Mouse (Mus musculus): ENCODE results near the gene Gm43552. TPM values are rescaled to one million over a fixed set of nuclear protein-coding genes. Genes with fewer than 3 reads are reported as not detected.

Gene Gm43552
- polyA plus RNA-seq, 1 experiment from 2014 or later: not detected

- no peaks in the 10 kb centered on the region for H3K9me3 ChIP-seq (ENCODE audit: control insufficient read depth, low read length)
- no peaks in the 10 kb centered on the region for H3K27me3 ChIP-seq (ENCODE audit: control insufficient read depth, insufficient read depth, low read length)
- no peaks in the 10 kb centered on the region for H3K36me3 ChIP-seq (ENCODE audit: control insufficient read depth, insufficient read depth, low read length)
- peak overlapping the region; percentile 91; the same call in 1 of the 2 replicates for H3K27ac ChIP-seq (ENCODE audit: low read depth, low read length)
- WGBS: 2% methylated on average over 45 of the region's 47 CpGs
- H3K4me2 ChIP-seq (replicated peaks; ENCODE audit: low read depth, low read length): peak overlapping the region; percentile 75
- H3K4me1 ChIP-seq (ENCODE audit: control insufficient read depth, insufficient read depth, low read length): peaks cover 8% of the 10 kb centered on the region; the same call in 1 of the 2 replicates
- H3K4me3 ChIP-seq (ENCODE audit: low read length): peak overlapping the region; percentile 77
- H3K9ac ChIP-seq (ENCODE audit: low read depth, low read length): peak overlapping the region; percentile 70
- no peak for ATAC-seq (ENCODE audit: low FRiP score, low TSS enrichment)
Observed at GRCm38 (mm10) chr5:65435363-65435805, 57.2 kb downstream of the Gm43552 start.

- ATAC-seq (ENCODE audit: low FRiP score, low TSS enrichment): no peak
- WGBS: 4% methylated on average over 15 of the region's 15 CpGs
- Histone ChIP-seq H3K36me3 (ENCODE audit: control insufficient read depth, insufficient read depth, low read length) (no peaks in the 10 kb centered on the region), H3K9ac (ENCODE audit: low read depth, low read length) (peak overlapping the region; percentile 70), H3K4me1 (ENCODE audit: control insufficient read depth, insufficient read depth, low read length) (peaks cover 8% of the 10 kb centered on the region; the same call in 1 of the 2 replicates), H3K9me3 (ENCODE audit: control insufficient read depth, low read length) (no peaks in the 10 kb centered on the region), H3K4me3 (ENCODE audit: low read length) (peak overlapping the region; percentile 77), H3K27me3 (ENCODE audit: control insufficient read depth, insufficient read depth, low read length) (no peaks in the 10 kb centered on the region), H3K27ac (ENCODE audit: low read depth, low read length) (peak overlapping the region; percentile 91; the same call in 1 of the 2 replicates), H3K4me2 (replicated peaks; ENCODE audit: low read depth, low read length) (peak overlapping the region; percentile 75)
Observed at GRCm38 (mm10) chr5:65434471-65435362, 57.9 kb downstream of the Gm43552 start.

GRCm38 (mm10) chr5:65429441-65429840 lies 63.2 kb downstream of the Gm43552 start:
- 95% methylated on average over 5 of the region's 5 CpGs for WGBS

GRCm38 (mm10) chr5:65428321-65428720 lies 64.3 kb downstream of the Gm43552 start:
- no peak overlapping the region for H3K4me3 ChIP-seq (ENCODE audit: low read length)
- H3K27me3 ChIP-seq (ENCODE audit: control insufficient read depth, insufficient read depth, low read length): no peaks in the 10 kb centered on the region
- 0 out of 2 replicates have a peak, but pooled peaks cover 2% of the 10 kb centered on the region for H3K4me1 ChIP-seq (ENCODE audit: control insufficient read depth, insufficient read depth, low read length)
- ATAC-seq (ENCODE audit: low FRiP score, low TSS enrichment): no peak
- no peaks in the 10 kb centered on the region for H3K9me3 ChIP-seq (ENCODE audit: control insufficient read depth, low read length)
- peaks cover 11% of the 10 kb centered on the region; the same call in 1 of the 2 replicates for H3K36me3 ChIP-seq (ENCODE audit: control insufficient read depth, insufficient read depth, low read length)
- no peak overlapping the region for H3K9ac ChIP-seq (ENCODE audit: low read depth, low read length)
- no peak overlapping the region for H3K27ac ChIP-seq (ENCODE audit: low read depth, low read length)
- WGBS: 52% methylated on average over 4 of the region's 4 CpGs
- H3K4me2 ChIP-seq (replicated peaks; ENCODE audit: low read depth, low read length): no peak overlapping the region

More at GRCm38 (mm10) chr5:65429441-65429840, 63.2 kb downstream of the Gm43552 start:
- H3K4me2 ChIP-seq (replicated peaks; ENCODE audit: low read depth, low read length): no peak overlapping the region
- H3K4me3 ChIP-seq (ENCODE audit: low read length): no peak overlapping the region
- no peaks in the 10 kb centered on the region for H3K27me3 ChIP-seq (ENCODE audit: control insufficient read depth, insufficient read depth, low read length)
- H3K9me3 ChIP-seq (ENCODE audit: control insufficient read depth, low read length): no peaks in the 10 kb centered on the region
- no peak for ATAC-seq (ENCODE audit: low FRiP score, low TSS enrichment)
- H3K4me1 ChIP-seq (ENCODE audit: control insufficient read depth, insufficient read depth, low read length): 0 out of 2 replicates have a peak, but pooled peaks cover 2% of the 10 kb centered on the region
- H3K27ac ChIP-seq (ENCODE audit: low read depth, low read length): no peak overlapping the region
- peaks cover 8% of the 10 kb centered on the region; the same call in 1 of the 2 replicates for H3K36me3 ChIP-seq (ENCODE audit: control insufficient read depth, insufficient read depth, low read length)
- no peak overlapping the region for H3K9ac ChIP-seq (ENCODE audit: low read depth, low read length)

GRCm38 (mm10) chr5:65425251-65425650 lies 67.4 kb downstream of the Gm43552 start:
- 0 out of 2 replicates have a peak, but pooled peaks cover 2% of the 10 kb centered on the region for H3K4me1 ChIP-seq (ENCODE audit: control insufficient read depth, insufficient read depth, low read length)
- no peaks in the 10 kb centered on the region for H3K9me3 ChIP-seq (ENCODE audit: control insufficient read depth, low read length)
- H3K27ac ChIP-seq (ENCODE audit: low read depth, low read length): no peak overlapping the region
- H3K4me3 ChIP-seq (ENCODE audit: low read length): no peak overlapping the region
- H3K36me3 ChIP-seq (ENCODE audit: control insufficient read depth, insufficient read depth, low read length): peaks cover 28% of the 10 kb centered on the region; the same call in 1 of the 2 replicates
- ATAC-seq (ENCODE audit: low FRiP score, low TSS enrichment): no peak
- no peak overlapping the region for H3K9ac ChIP-seq (ENCODE audit: low read depth, low read length)
- WGBS: 91% methylated on average over 5 of the region's 5 CpGs
- H3K4me2 ChIP-seq (replicated peaks; ENCODE audit: low read depth, low read length): no peak overlapping the region
- H3K27me3 ChIP-seq (ENCODE audit: control insufficient read depth, insufficient read depth, low read length): no peaks in the 10 kb centered on the region

- H3K9ac ChIP-seq (ENCODE audit: low read depth, low read length): no peak overlapping the region
- 83% methylated on average over 6 of the region's 6 CpGs for WGBS
- peaks cover 28% of the 10 kb centered on the region; the same call in 1 of the 2 replicates for H3K36me3 ChIP-seq (ENCODE audit: control insufficient read depth, insufficient read depth, low read length)
- no peaks in the 10 kb centered on the region for H3K27me3 ChIP-seq (ENCODE audit: control insufficient read depth, insufficient read depth, low read length)
- no peaks in the 10 kb centered on the region for H3K9me3 ChIP-seq (ENCODE audit: control insufficient read depth, low read length)
- no peak overlapping the region for H3K4me2 ChIP-seq (replicated peaks; ENCODE audit: low read depth, low read length)
- ATAC-seq (ENCODE audit: low FRiP score, low TSS enrichment): no peak
- H3K27ac ChIP-seq (ENCODE audit: low read depth, low read length): no peak overlapping the region
- H3K4me1 ChIP-seq (ENCODE audit: control insufficient read depth, insufficient read depth, low read length): 0 out of 2 replicates have a peak, but pooled peaks cover 2% of the 10 kb centered on the region
- no peak overlapping the region for H3K4me3 ChIP-seq (ENCODE audit: low read length)
Observed at GRCm38 (mm10) chr5:65424215-65424614, 68.4 kb downstream of the Gm43552 start.

GRCm38 (mm10) chr5:65422803-65423202 lies 69.8 kb downstream of the Gm43552 start:
- Histone ChIP-seq H3K36me3 (ENCODE audit: control insufficient read depth, insufficient read depth, low read length) (peaks cover 31% of the 10 kb centered on the region; the same call in 1 of the 2 replicates), H3K27ac (ENCODE audit: low read depth, low read length) (no peak overlapping the region)
- peak; percentile 68; the same call in 1 of the 2 replicates for ATAC-seq (ENCODE audit: low FRiP score, low TSS enrichment)

GRCm38 (mm10) chr5:65420822-65421221 lies 71.8 kb downstream of the Gm43552 start:
- no peak for ATAC-seq (ENCODE audit: low FRiP score, low TSS enrichment)
- H3K4me3 ChIP-seq (ENCODE audit: low read length): no peak overlapping the region
- no peak overlapping the region for H3K27ac ChIP-seq (ENCODE audit: low read depth, low read length)
- WGBS: 35% methylated on average over 6 of the region's 6 CpGs
- peaks cover 5% of the 10 kb centered on the region; the same call in 1 of the 2 replicates for H3K4me1 ChIP-seq (ENCODE audit: control insufficient read depth, insufficient read depth, low read length)
- H3K36me3 ChIP-seq (ENCODE audit: control insufficient read depth, insufficient read depth, low read length): peaks cover 36% of the 10 kb centered on the region; the same call in 1 of the 2 replicates
- no peaks in the 10 kb centered on the region for H3K27me3 ChIP-seq (ENCODE audit: control insufficient read depth, insufficient read depth, low read length)
- no peak overlapping the region for H3K9ac ChIP-seq (ENCODE audit: low read depth, low read length)
- no peak overlapping the region for H3K4me2 ChIP-seq (replicated peaks; ENCODE audit: low read depth, low read length)
- H3K9me3 ChIP-seq (ENCODE audit: control insufficient read depth, low read length): no peaks in the 10 kb centered on the region

More at GRCm38 (mm10) chr5:65422803-65423202, 69.8 kb downstream of the Gm43552 start:
- Histone ChIP-seq H3K4me2 (replicated peaks; ENCODE audit: low read depth, low read length) (no peak overlapping the region), H3K9me3 (ENCODE audit: control insufficient read depth, low read length) (no peaks in the 10 kb centered on the region), H3K4me3 (ENCODE audit: low read length) (no peak overlapping the region), H3K4me1 (ENCODE audit: control insufficient read depth, insufficient read depth, low read length) (no peaks in the 10 kb centered on the region), H3K9ac (ENCODE audit: low read depth, low read length) (no peak overlapping the region), H3K27me3 (ENCODE audit: control insufficient read depth, insufficient read depth, low read length) (no peaks in the 10 kb centered on the region)
- WGBS: 81% methylated on average over 8 of the region's 8 CpGs
